Mouse (Mus musculus): ENCODE data around the gene Ttc28.

DNA sequence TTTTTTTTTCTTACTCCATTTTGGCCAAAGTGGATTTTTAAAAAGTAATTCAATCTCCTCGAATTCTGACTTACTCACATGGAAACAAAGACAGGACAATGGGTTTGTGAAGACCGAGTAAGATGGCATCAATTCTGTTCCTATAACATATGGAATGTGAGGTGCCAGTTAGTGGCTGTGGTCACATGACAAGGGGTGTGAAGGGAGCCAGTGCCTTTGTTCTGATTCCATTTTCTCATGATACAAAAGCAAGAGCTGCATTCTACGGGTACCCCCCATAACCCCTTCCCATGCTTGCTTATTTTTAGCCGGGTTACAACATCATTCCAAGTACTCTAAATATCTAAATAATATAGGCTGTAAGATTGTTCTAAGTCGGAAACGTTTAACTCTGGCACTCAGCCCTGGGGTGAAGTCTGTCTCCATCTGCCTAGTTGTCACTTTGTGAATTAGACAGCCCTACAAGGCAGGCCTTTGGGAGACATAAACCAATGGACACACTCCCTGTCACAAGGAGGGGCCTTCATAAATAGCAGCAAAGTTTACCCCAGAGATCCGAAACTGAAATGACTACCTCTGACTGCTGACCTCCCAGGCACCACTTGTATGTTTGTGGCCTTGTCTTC, 157.6 kb downstream of the Ttc28 start:
- no peak for TF ChIP-seq CTCF (IDR thresholded peaks at IDR 0.05; ENCODE audit: low read depth)
- no peak for TF ChIP-seq EP300 (optimal IDR thresholded peaks at IDR 0.05)

Measured in stomach, postnatal 0 days (tissue).